Mouse (Mus musculus): ENCODE measurements around the gene BC035044. TPM values are rescaled to one million over a fixed set of nuclear protein-coding genes. Genes with fewer than 3 reads are reported as not detected.
A peak's percentile ranks its signal among the peaks of the same experiment; 100 is the strongest.
"Not testable (repeated sequence)": the region's sequence is repeated elsewhere in the genome, so short reads cannot be mapped to it uniquely, and the experiment has no call there.

Gene BC035044
- polyA plus RNA-seq, 1 experiment from 2014 or later, result 0.43 TPM

DNA sequence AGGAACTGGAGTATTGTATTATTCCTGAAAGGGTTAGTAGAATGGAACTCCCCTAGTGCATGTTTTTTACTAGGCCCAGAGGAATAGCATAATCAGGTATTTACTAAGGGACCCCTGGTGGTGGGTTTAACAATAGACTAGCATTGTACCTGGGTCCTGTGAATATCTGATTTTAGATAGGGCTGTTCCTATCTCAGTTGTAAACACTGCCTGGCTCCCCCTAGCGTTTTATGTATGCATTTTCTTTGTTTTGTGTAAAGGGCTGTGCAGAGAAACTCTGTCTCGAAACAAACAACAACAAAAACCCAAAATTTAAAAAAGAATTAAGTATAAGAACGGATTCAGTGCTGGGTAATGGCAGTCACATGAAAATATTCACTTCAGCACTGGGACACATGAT is 83.9 kb downstream of the BC035044 start:
- H3K9me3 ChIP-seq, result no peaks in the 10 kb centered on the region
- H3K4me2 ChIP-seq, result no peak overlapping the region
- no peaks in the 10 kb centered on the region for H3K4me1 ChIP-seq
- ATAC-seq (ENCODE audit: low FRiP score), result no peak
- no peak overlapping the region for H3K4me3 ChIP-seq (replicated peaks)
- no peaks in the 10 kb centered on the region for H3K27me3 ChIP-seq
- H3K9ac ChIP-seq, result no peak overlapping the region
- no peak overlapping the region for H3K27ac ChIP-seq
- no peaks in the 10 kb centered on the region for H3K36me3 ChIP-seq (replicated peaks)
- 67% methylated on average over 3 of the region's 3 CpGs for WGBS

DNA sequence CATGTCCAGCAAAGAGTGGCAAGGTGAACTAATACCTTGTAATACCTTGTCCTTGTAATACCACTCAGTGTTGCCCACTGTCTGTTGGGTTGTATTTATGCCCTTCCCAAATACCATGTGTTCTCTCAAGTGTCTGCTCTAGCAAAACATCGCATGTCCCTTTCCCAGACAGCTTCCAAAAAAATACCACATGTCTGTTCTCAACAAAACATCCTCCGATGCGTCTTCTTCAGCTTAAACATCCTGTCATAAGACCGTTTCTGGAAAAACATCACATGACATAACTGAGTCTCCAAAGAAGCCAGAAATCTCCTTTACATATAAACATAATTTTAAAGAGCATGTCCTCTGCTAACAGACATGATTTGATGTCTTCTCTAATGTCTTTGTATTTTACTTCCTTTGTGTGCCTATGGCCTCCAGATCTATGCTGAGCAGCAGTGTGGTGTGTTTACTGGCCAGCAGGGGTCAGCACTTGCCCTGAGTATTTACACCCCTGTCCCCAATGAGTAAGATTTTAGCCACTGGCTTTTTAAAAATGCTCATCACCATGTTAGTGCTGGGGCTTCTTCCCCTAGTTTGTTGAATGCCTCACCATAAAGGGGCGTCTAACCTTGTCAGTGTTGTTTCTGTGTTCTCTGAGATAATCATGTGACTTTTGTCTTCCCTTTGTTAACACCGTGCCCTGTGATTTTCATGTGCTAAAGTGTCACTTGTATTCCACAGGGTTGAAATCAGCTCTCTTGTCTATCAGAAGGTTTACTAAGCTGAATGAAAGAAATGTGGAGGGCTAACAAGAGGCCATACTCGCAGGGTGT is 85.9 kb downstream of the BC035044 start:
- not testable (repeated sequence) for H3K27me3 ChIP-seq; H3K9ac ChIP-seq; H3K36me3 ChIP-seq (replicated peaks); H3K4me1 ChIP-seq; H3K4me3 ChIP-seq (replicated peaks); H3K9me3 ChIP-seq; H3K27ac ChIP-seq; H3K4me2 ChIP-seq
- 66% methylated on average over 7 of the region's 7 CpGs for WGBS
- peak; percentile 39; the same call in 1 of the 2 replicates for ATAC-seq (ENCODE audit: low FRiP score)

DNA sequence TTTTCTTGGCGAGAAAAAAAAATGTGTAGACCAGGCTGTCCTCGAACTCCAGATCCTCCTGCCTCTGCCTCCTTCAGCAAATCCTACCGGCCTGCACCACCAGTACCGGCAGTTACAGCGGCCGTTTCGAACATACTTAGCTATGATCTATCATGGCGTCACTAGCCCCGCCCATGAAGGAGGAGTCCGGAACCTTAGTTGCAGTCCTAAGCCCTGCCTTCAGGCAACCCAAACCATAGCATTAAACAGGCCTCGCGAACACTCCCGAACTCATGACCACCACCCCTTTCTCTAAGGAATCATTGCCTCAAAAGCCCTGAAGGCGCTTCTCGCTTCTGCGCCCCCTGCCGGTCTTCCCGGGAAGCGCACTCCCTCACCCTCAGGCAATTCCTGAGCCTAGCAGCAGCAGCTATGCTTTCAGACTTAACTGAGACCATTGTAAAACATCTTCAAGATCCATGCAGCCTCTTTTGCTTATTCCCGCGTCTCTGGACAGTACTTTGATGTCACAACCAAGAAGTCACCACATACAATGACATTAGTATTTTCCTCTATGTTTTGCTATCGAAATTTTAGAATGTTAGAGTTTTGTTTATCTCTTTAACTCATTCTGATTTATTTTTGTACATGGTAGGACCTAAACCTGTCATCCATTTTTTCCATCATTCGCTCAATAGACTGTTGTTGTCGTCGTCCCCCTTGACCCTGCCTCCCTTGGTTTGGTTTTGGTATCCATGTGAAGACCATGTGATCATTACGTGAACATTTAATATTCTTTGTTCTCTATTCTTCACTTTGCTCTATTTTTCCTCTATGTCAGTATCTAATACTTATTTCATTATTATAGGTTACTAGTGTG is 87.7 kb downstream of the BC035044 start:
- Histone ChIP-seq H3K4me1 (peaks cover 4% of the 10 kb centered on the region), H3K4me2 (peak overlapping the region; percentile 50), H3K27me3 (no peaks in the 10 kb centered on the region), H3K9me3 (no peaks in the 10 kb centered on the region), H3K9ac (no peak overlapping the region; the same call in 1 of the 2 replicates), H3K27ac (peak overlapping the region; percentile 46; the same call in 1 of the 2 replicates), H3K36me3 (replicated peaks) (no peaks in the 10 kb centered on the region), H3K4me3 (replicated peaks) (peak overlapping the region; percentile 41)
- ATAC-seq (ENCODE audit: low FRiP score), result peak; percentile 91
- 7% methylated on average over 26 of the region's 26 CpGs for WGBS

DNA sequence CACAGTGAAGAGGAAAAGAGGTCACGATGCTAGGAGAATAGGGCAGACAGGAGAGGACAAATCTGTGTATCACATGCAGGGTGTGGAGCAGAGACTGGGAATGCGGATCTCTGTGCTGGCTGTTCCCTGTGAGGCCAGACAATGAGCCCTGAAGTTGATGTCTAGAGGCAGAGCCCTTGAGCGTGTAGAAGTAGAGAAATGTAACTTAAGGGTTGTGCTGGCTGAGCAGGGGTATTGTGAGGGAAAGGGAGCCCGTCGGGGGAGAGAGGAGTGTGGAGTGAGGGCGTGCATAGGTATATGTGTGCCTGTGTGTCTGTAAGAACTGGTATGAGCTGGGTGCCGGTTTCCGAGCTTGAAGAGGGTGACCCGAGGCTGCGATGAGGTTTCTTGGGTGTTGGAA is 88.4 kb downstream of the BC035044 start:
- WGBS, result 5% methylated on average over 10 of the region's 10 CpGs
- H3K27ac ChIP-seq, result peak overlapping the region; percentile 62

DNA sequence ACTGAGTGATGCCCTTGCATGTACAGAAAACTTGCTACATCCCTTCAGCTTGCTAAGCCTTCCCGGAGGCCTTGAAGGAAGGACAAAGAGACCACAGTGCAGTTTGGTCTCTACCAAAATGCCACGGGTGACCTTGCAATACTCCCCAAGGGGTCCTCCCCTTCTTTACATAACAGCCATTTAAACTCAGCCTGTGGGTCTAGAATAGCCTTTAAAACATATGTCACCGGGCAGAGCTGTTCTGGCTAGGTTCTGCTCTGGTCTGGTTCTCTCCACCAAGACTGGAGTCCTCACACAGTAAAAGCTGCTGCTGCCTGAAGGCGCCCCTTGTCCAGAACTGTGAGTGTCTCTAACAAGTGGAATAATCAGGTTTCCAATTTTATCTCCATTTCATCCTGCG is 90.2 kb downstream of the BC035044 start:
- H3K4me1 ChIP-seq; H3K27ac ChIP-seq; H3K9ac ChIP-seq; ATAC-seq (ENCODE audit: low FRiP score); H3K4me2 ChIP-seq; H3K4me3 ChIP-seq (replicated peaks); H3K36me3 ChIP-seq (replicated peaks); H3K9me3 ChIP-seq; H3K27me3 ChIP-seq: not testable (repeated sequence)
- 82% methylated on average over 5 of the region's 5 CpGs for WGBS

More for the DNA sequence above, 88.4 kb downstream of the BC035044 start:
- ATAC-seq (ENCODE audit: low FRiP score), result peak; percentile 24
- Histone ChIP-seq H3K9me3 (no peaks in the 10 kb centered on the region), H3K27me3 (no peaks in the 10 kb centered on the region), H3K4me3 (replicated peaks) (peak overlapping the region; percentile 41), H3K9ac (peak overlapping the region; percentile 30), H3K4me2 (peak overlapping the region; percentile 50), H3K36me3 (replicated peaks) (no peaks in the 10 kb centered on the region), H3K4me1 (peaks cover 9% of the 10 kb centered on the region)

DNA sequence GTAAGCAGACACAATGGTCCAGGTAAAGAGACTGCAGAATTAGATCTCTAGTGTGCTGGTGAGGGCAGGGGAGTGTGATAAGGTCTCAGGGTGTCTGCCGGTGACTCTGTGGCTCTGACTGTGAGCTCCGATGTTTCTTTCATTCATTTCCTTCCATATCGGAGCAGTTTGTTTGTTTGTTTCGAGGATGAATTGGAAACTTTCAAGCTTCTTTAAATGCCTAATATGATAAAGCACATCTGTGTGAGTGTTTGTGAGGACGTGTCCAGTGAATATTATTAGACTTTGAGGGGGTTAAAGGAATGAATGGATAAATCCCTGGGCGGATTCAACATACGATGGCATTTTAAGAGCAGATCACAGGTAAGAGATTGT is 91.0 kb downstream of the BC035044 start:
- ATAC-seq (ENCODE audit: low FRiP score), result no peak

DNA sequence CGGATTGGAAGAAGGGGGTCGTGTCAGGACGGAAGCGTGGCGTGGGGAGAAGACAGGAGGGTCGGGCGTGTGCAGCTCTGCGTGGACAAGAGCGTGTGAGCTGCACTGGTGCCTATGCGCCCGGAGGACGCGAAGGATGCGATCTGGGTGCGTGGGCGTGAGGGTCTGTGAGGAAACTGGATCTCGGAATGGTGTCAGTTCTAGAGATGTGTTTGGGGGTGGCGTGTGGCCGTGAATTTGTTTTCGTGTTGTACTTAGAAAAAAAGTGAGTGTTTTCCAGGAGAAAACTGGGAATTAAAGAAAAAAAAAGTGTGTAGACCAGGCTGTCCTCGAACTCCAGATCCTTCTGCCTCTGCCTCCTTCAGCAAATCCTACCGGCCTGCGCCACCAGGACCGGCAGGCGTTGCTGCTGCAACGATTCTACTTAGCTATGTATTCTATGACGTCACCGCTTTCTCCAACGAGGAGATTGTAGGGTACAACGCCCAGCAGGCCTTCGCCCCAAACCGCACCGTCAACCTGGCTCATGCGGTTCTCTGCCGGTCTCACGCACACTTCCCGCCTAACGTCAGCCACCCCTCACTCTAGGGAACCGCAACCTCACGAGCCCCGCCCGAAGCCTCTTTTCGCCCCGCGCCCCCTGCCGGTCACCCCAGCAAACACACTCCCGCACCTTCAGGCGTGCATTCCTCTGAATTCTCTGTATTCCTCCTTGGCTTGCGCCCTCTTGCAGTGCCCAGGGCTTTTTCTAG is 91.6 kb downstream of the BC035044 start:
- peak overlapping the region; percentile 77 for H3K27ac ChIP-seq
- not testable (repeated sequence) for H3K4me1 ChIP-seq; H3K9me3 ChIP-seq; H3K27me3 ChIP-seq; H3K36me3 ChIP-seq (replicated peaks)
- H3K4me2 ChIP-seq, result peak overlapping the region; percentile 59
- peak; percentile 83 for ATAC-seq (ENCODE audit: low FRiP score)
- under 1% methylated on average over 49 of the region's 49 CpGs for WGBS
- peak overlapping the region; percentile 61 for H3K9ac ChIP-seq
- peak overlapping the region; percentile 57 for H3K4me3 ChIP-seq (replicated peaks)

More for the DNA sequence above, 91.0 kb downstream of the BC035044 start:
- peak overlapping the region; percentile 61 for H3K9ac ChIP-seq
- 19% methylated on average over 7 of the region's 7 CpGs for WGBS
- H3K27ac ChIP-seq, result peak overlapping the region; percentile 77; the same call in 1 of the 2 replicates
- H3K4me3 ChIP-seq (replicated peaks), result peak overlapping the region; percentile 57
- H3K9me3 ChIP-seq, result no peaks in the 10 kb centered on the region
- no peaks in the 10 kb centered on the region for H3K27me3 ChIP-seq
- peaks cover 9% of the 10 kb centered on the region for H3K4me1 ChIP-seq
- no peaks in the 10 kb centered on the region for H3K36me3 ChIP-seq (replicated peaks)
- peak overlapping the region; percentile 52 for H3K4me2 ChIP-seq

Small RNA genes lying within 50 kb of the gene (microRNA-seq; reads per million reads assigned to microRNA genes)
- not detected for gene Gm27336

Other genes with a start within 250 kb of the BC035044 start
- gene Clec2h, start 228.7 kb downstream of the BC035044 start, polyA plus RNA-seq (2016; fragmentation: Nextera tagmentation; extraction: Ambion mirVana), result not detected in 2 replicates
- gene Klrb1, start 168.1 kb downstream of the BC035044 start, polyA plus RNA-seq (2016; fragmentation: Nextera tagmentation; extraction: Ambion mirVana), result not detected in 2 replicates
- gene Klrb1c, start 101.9 kb downstream of the BC035044 start, polyA plus RNA-seq (2016; fragmentation: Nextera tagmentation; extraction: Ambion mirVana), result 0.08 TPM in 1 of 2 replicates, not detected in the other
- not detected in 2 replicates for gene Gm44511, start 64.8 kb downstream of the BC035044 start, polyA plus RNA-seq (2016; fragmentation: Nextera tagmentation; extraction: Ambion mirVana)
- not detected in 2 replicates for gene Klrb1b, start 64.8 kb downstream of the BC035044 start, polyA plus RNA-seq (2016; fragmentation: Nextera tagmentation; extraction: Ambion mirVana)
- 0.10 TPM in 1 of 2 replicates, not detected in the other for gene Clec2i, start 3.5 kb downstream of the BC035044 start, polyA plus RNA-seq (2016; fragmentation: Nextera tagmentation; extraction: Ambion mirVana)
- not detected in 2 replicates for gene Clec2g, start 43.3 kb upstream of the BC035044 start, polyA plus RNA-seq (2016; fragmentation: Nextera tagmentation; extraction: Ambion mirVana)
- gene Klrb1f, start 154.8 kb upstream of the BC035044 start, polyA plus RNA-seq (2016; fragmentation: Nextera tagmentation; extraction: Ambion mirVana), result not detected in 2 replicates
- 0.12 TPM in 1 of 2 replicates, not detected in the other for gene Clec2e, start 209.8 kb upstream of the BC035044 start, polyA plus RNA-seq (2016; fragmentation: Nextera tagmentation; extraction: Ambion mirVana)

Measured in forebrain, embryonic 12.5 days (tissue).